Mouse (Mus musculus): ENCODE results near the gene Retnla. TPM values are rescaled to one million over a fixed set of nuclear protein-coding genes. Genes with fewer than 3 reads are reported as not detected.

Retnla gene
- not detected in 2 replicates for polyA plus RNA-seq (2015; fragmentation: Nextera tagmentation; extraction: Ambion mirVana)

- Histone ChIP-seq H3K36me3 (no peaks in the 10 kb centered on the region), H3K9ac (no peak within 1 kb of the TSS), H3K4me2 (no peak within 1 kb of the TSS), H3K9me3 (replicated peaks) (no peaks in the 10 kb centered on the region), H3K4me3 (replicated peaks) (no peak within 1 kb of the TSS), H3K27me3 (no peaks in the 10 kb centered on the region), H3K27ac (no peak within 1 kb of the TSS), H3K4me1 (replicated peaks) (no peaks in the 10 kb centered on the region)
- no peak for ATAC-seq (ENCODE audit: low read depth)
- 61% methylated on average over 3 of the region's 3 CpGs for WGBS (ENCODE audit: insufficient replicate concordance)
- DNase-seq: no peak
Observed at GRCm38 (mm10) chr16:48842266-48842665, at the start of gene Retnla. Gene Retnla (plus strand): TSS chr16:48842551.

- no peak overlapping the region for H3K27ac ChIP-seq
- DNase-seq (no peak), ATAC-seq (ENCODE audit: low read depth) (no peak)
- H3K4me3 ChIP-seq (replicated peaks): no peak overlapping the region
- H3K4me1 ChIP-seq (replicated peaks): no peaks in the 10 kb centered on the region
- H3K36me3 ChIP-seq: no peaks in the 10 kb centered on the region
- no peaks in the 10 kb centered on the region for H3K9me3 ChIP-seq (replicated peaks)
- no peak overlapping the region for H3K4me2 ChIP-seq
- no peaks in the 10 kb centered on the region for H3K27me3 ChIP-seq
- 28% methylated on average over 3 of the region's 3 CpGs for WGBS (ENCODE audit: insufficient replicate concordance)
- H3K9ac ChIP-seq: no peak overlapping the region
Observed at GRCm38 (mm10) chr16:48798285-48798684, 44.1 kb upstream of the Retnla start.

- ATAC-seq (ENCODE audit: low read depth) (no peak), DNase-seq (no peak)
- H3K27ac ChIP-seq: no peak overlapping the region
- no peaks in the 10 kb centered on the region for H3K4me1 ChIP-seq (replicated peaks)
- no peaks in the 10 kb centered on the region for H3K27me3 ChIP-seq
- no peak overlapping the region for H3K4me3 ChIP-seq (replicated peaks)
- 63% methylated on average over 3 of the region's 3 CpGs for WGBS (ENCODE audit: insufficient replicate concordance)
- H3K9me3 ChIP-seq (replicated peaks): no peaks in the 10 kb centered on the region
- no peaks in the 10 kb centered on the region for H3K36me3 ChIP-seq
- H3K4me2 ChIP-seq: no peak overlapping the region
- H3K9ac ChIP-seq: no peak overlapping the region
Observed at GRCm38 (mm10) chr16:48799470-48799869, 42.9 kb upstream of the Retnla start.

- no peaks in the 10 kb centered on the region for H3K36me3 ChIP-seq
- WGBS (ENCODE audit: insufficient replicate concordance): 56% methylated on average over 2 of the region's 2 CpGs
- no peaks in the 10 kb centered on the region for H3K4me1 ChIP-seq (replicated peaks)
- DNase-seq (no peak), ATAC-seq (ENCODE audit: low read depth) (no peak)
- no peaks in the 10 kb centered on the region for H3K9me3 ChIP-seq (replicated peaks)
- H3K9ac ChIP-seq: no peak overlapping the region
- H3K4me3 ChIP-seq (replicated peaks): no peak overlapping the region
- H3K27me3 ChIP-seq: no peaks in the 10 kb centered on the region
- no peak overlapping the region for H3K27ac ChIP-seq
- no peak overlapping the region for H3K4me2 ChIP-seq
Observed at GRCm38 (mm10) chr16:48800906-48801305, 41.4 kb upstream of the Retnla start.

- Histone ChIP-seq H3K27ac (no peak overlapping the region), H3K9ac (no peak overlapping the region), H3K4me3 (replicated peaks) (no peak overlapping the region), H3K4me1 (replicated peaks) (no peaks in the 10 kb centered on the region), H3K4me2 (no peak overlapping the region), H3K27me3 (no peaks in the 10 kb centered on the region), H3K36me3 (no peaks in the 10 kb centered on the region), H3K9me3 (replicated peaks) (no peaks in the 10 kb centered on the region)
- DNase-seq (no peak), ATAC-seq (ENCODE audit: low read depth) (no peak)
- 55% methylated on average over 1 of the region's 1 CpGs for WGBS (ENCODE audit: insufficient replicate concordance)
Observed at GRCm38 (mm10) chr16:48805412-48805811, 36.9 kb upstream of the Retnla start.

GRCm38 (mm10) chr16:48806521-48806920, 35.8 kb upstream of the Retnla start:
- H3K27ac ChIP-seq: no peak overlapping the region

GRCm38 (mm10) chr16:48809374-48809773, 33.0 kb upstream of the Retnla start:
- DNase-seq: no peak
- Histone ChIP-seq H3K27me3 (no peaks in the 10 kb centered on the region), H3K4me2 (no peak overlapping the region), H3K9ac (no peak overlapping the region), H3K4me1 (replicated peaks) (no peaks in the 10 kb centered on the region), H3K36me3 (no peaks in the 10 kb centered on the region), H3K27ac (no peak overlapping the region), H3K9me3 (replicated peaks) (no peaks in the 10 kb centered on the region), H3K4me3 (replicated peaks) (no peak overlapping the region)
- no peak for ATAC-seq (ENCODE audit: low read depth)
- WGBS (ENCODE audit: insufficient replicate concordance): 29% methylated on average over 2 of the region's 2 CpGs

More at GRCm38 (mm10) chr16:48806521-48806920, 35.8 kb upstream of the Retnla start:
- Histone ChIP-seq H3K9me3 (replicated peaks) (no peaks in the 10 kb centered on the region), H3K27me3 (no peaks in the 10 kb centered on the region), H3K9ac (no peak overlapping the region), H3K36me3 (no peaks in the 10 kb centered on the region), H3K4me3 (replicated peaks) (no peak overlapping the region), H3K4me2 (no peak overlapping the region), H3K4me1 (replicated peaks) (no peaks in the 10 kb centered on the region)
- 35% methylated on average over 1 of the region's 1 CpGs for WGBS (ENCODE audit: insufficient replicate concordance)
- DNase-seq (no peak), ATAC-seq (ENCODE audit: low read depth) (no peak)

GRCm38 (mm10) chr16:48811881-48812436, 30.4 kb upstream of the Retnla start:
- no peak overlapping the region for H3K4me3 ChIP-seq (replicated peaks)
- no peaks in the 10 kb centered on the region for H3K27me3 ChIP-seq
- no peak overlapping the region for H3K27ac ChIP-seq
- ATAC-seq (ENCODE audit: low read depth) (no peak), DNase-seq (no peak)
- H3K9ac ChIP-seq: no peak overlapping the region
- H3K36me3 ChIP-seq: no peaks in the 10 kb centered on the region
- H3K4me1 ChIP-seq (replicated peaks): no peaks in the 10 kb centered on the region
- H3K4me2 ChIP-seq: no peak overlapping the region
- no peaks in the 10 kb centered on the region for H3K9me3 ChIP-seq (replicated peaks)
- WGBS (ENCODE audit: insufficient replicate concordance): 67% methylated on average over 7 of the region's 7 CpGs

- Histone ChIP-seq H3K4me2 (no peak within 1 kb of the TSS), H3K4me1 (replicated peaks) (no peaks in the 10 kb centered on the region), H3K9me3 (replicated peaks) (no peaks in the 10 kb centered on the region), H3K36me3 (no peaks in the 10 kb centered on the region), H3K27ac (no peak within 1 kb of the TSS), H3K4me3 (replicated peaks) (no peak within 1 kb of the TSS), H3K9ac (no peak within 1 kb of the TSS), H3K27me3 (no peaks in the 10 kb centered on the region)
- WGBS (ENCODE audit: insufficient replicate concordance): 69% methylated on average over 2 of the region's 2 CpGs
- ATAC-seq (ENCODE audit: low read depth) (no peak), DNase-seq (no peak)
Observed at GRCm38 (mm10) chr16:48816695-48817094, 25.7 kb upstream of the Retnla start, which contains the start of gene Retnlb. Gene Retnlb (plus strand): TSS chr16:48816856.

GRCm38 (mm10) chr16:48818524-48818923, 23.8 kb upstream of the Retnla start:
- Histone ChIP-seq H3K9ac (no peak overlapping the region), H3K27me3 (no peaks in the 10 kb centered on the region), H3K9me3 (replicated peaks) (no peaks in the 10 kb centered on the region), H3K4me3 (replicated peaks) (no peak overlapping the region), H3K4me1 (replicated peaks) (no peaks in the 10 kb centered on the region), H3K36me3 (no peaks in the 10 kb centered on the region), H3K4me2 (no peak overlapping the region), H3K27ac (no peak overlapping the region)
- ATAC-seq (ENCODE audit: low read depth) (no peak), DNase-seq (no peak)
- 68% methylated on average over 6 of the region's 6 CpGs for WGBS (ENCODE audit: insufficient replicate concordance)

- ATAC-seq (ENCODE audit: low read depth) (no peak), DNase-seq (no peak)
- Histone ChIP-seq H3K4me1 (replicated peaks) (no peaks in the 10 kb centered on the region), H3K9ac (no peak overlapping the region), H3K4me2 (no peak overlapping the region), H3K36me3 (no peaks in the 10 kb centered on the region), H3K4me3 (replicated peaks) (no peak overlapping the region), H3K27ac (no peak overlapping the region), H3K9me3 (replicated peaks) (no peaks in the 10 kb centered on the region), H3K27me3 (no peaks in the 10 kb centered on the region)
- 58% methylated on average over 3 of the region's 3 CpGs for WGBS (ENCODE audit: insufficient replicate concordance)
Observed at GRCm38 (mm10) chr16:48826474-48826873, 15.9 kb upstream of the Retnla start.

- WGBS (ENCODE audit: insufficient replicate concordance): 23% methylated on average over 1 of the region's 1 CpGs
- Histone ChIP-seq H3K27ac (no peak overlapping the region), H3K9ac (no peak overlapping the region), H3K4me1 (replicated peaks) (no peaks in the 10 kb centered on the region), H3K4me3 (replicated peaks) (no peak overlapping the region), H3K9me3 (replicated peaks) (no peaks in the 10 kb centered on the region), H3K27me3 (no peaks in the 10 kb centered on the region), H3K36me3 (no peaks in the 10 kb centered on the region), H3K4me2 (no peak overlapping the region)
- no peak for ATAC-seq (ENCODE audit: low read depth)
- DNase-seq: no peak
Observed at GRCm38 (mm10) chr16:48827625-48828024, 14.7 kb upstream of the Retnla start.

Measured in liver, embryonic 13.5 days (tissue).